Mouse (Mus musculus): ENCODE data around the gene Olfr571. TPM values are rescaled to one million over a fixed set of nuclear protein-coding genes. Genes with fewer than 3 reads are reported as not detected.

Gene Olfr571
- not detected for total RNA-seq (2018; cell fraction: chromatin; rRNA removed)
- not detected for total RNA-seq (2018; cell fraction: cytosol; rRNA removed)
- not detected for total RNA-seq (2018; cell fraction: nucleus; rRNA removed)
- not detected in 3 replicates for polyA plus RNA-seq (2018)

- WGBS (ENCODE audit: missing documents): 85% methylated on average over 4 of the region's 4 CpGs
- Histone ChIP-seq H3K79me2 (ENCODE audit: inconsistent target) (no peaks in the 10 kb centered on the region), H3K27ac (no peak within 1 kb of the TSS), H3K36me3 (ENCODE audit: inconsistent target) (no peaks in the 10 kb centered on the region), H3K4me3 (ENCODE audit: inconsistent target) (no peak within 1 kb of the TSS)
These were observed at the start of gene Olfr571 for GRCm38 (mm10) chr7:102917032-102917875. Gene Olfr571, minus strand, starts transcription at chr7:102917536.

DNA sequence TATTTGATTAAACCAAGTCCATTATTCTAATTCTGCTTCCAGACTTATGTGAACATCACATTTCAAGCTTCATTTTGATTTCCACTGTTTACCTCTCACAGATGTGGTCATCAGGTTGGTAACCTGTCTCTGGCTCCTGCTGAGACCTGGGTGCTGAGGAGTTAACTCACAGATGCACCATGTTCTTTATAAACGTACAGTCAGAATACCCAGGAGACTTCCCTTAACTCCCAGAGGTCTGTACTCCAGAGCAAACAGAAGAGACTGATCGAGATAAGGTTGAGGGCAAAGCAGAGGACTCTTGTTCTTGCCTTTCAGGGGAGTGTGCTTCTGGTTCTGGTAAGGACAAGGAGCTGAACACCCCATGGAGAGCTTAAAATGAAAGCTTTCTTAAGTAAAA is 45.0 kb upstream of the Olfr571 start, which contains the start of gene Olfr576:
Gene Olfr576 (plus strand): TSS at position 301 of the 400 bp plus-strand sequence.
- H3K27ac ChIP-seq: no peak within 1 kb of the TSS
- H3K4me3 ChIP-seq (ENCODE audit: inconsistent target): no peak within 1 kb of the TSS
- 57% methylated on average over 2 of the region's 2 CpGs for WGBS (ENCODE audit: missing documents)
- H3K36me3 ChIP-seq (ENCODE audit: inconsistent target): no peaks in the 10 kb centered on the region
- no peaks in the 10 kb centered on the region for H3K79me2 ChIP-seq (ENCODE audit: inconsistent target)

- H3K27ac ChIP-seq: no peak within 1 kb of the TSS
- WGBS (ENCODE audit: missing documents): 67% methylated on average over 1 of the region's 1 CpGs
- no peaks in the 10 kb centered on the region for H3K79me2 ChIP-seq (ENCODE audit: inconsistent target)
- H3K36me3 ChIP-seq (ENCODE audit: inconsistent target): no peaks in the 10 kb centered on the region
- H3K4me3 ChIP-seq (ENCODE audit: inconsistent target): no peak within 1 kb of the TSS
These were observed 41.3 kb upstream of the Olfr571 start, which contains the start of gene Olfr575 for GRCm38 (mm10) chr7:102958593-102958992. Gene Olfr575, minus strand, starts transcription at chr7:102958775.

GRCm38 (mm10) chr7:102958137-102958536 is 40.8 kb upstream of the Olfr571 start:
- Histone ChIP-seq H3K27ac (no peak overlapping the region), H3K79me2 (ENCODE audit: inconsistent target) (no peaks in the 10 kb centered on the region), H3K4me3 (ENCODE audit: inconsistent target) (no peak overlapping the region), H3K36me3 (ENCODE audit: inconsistent target) (no peaks in the 10 kb centered on the region)
- WGBS (ENCODE audit: missing documents): 84% methylated on average over 3 of the region's 3 CpGs

DNA sequence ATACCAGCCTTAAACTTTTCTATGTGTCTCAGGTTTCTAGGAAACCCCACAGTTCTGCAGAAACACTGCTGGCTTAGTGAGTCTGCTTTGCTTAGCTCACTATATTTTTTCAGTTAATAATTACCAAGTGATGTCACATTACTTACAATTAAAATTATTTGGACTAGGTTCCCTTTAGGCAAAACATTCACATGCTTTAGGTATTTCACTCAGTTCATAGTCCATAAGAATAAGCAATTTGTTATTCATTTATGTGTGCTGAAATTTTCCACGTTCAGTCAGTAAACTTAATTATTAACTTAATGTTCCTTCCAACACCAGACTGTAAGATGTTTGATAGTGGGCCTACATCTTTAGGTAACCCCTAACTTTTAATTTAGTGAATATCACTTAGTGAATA is 33.4 kb upstream of the Olfr571 start:
- Histone ChIP-seq H3K79me2 (ENCODE audit: inconsistent target) (no peaks in the 10 kb centered on the region), H3K36me3 (ENCODE audit: inconsistent target) (no peaks in the 10 kb centered on the region), H3K27ac (no peak overlapping the region), H3K4me3 (ENCODE audit: inconsistent target) (no peak overlapping the region)
- WGBS (ENCODE audit: missing documents): 100% methylated on average over 1 of the region's 1 CpGs

GRCm38 (mm10) chr7:102948167-102948566 is 30.8 kb upstream of the Olfr571 start, which contains the start of gene Olfr574:
Gene Olfr574, plus strand, starts transcription at chr7:102948467.
- no peak within 1 kb of the TSS for H3K27ac ChIP-seq
- no peaks in the 10 kb centered on the region for H3K79me2 ChIP-seq (ENCODE audit: inconsistent target)
- H3K36me3 ChIP-seq (ENCODE audit: inconsistent target): no peaks in the 10 kb centered on the region
- H3K4me3 ChIP-seq (ENCODE audit: inconsistent target): no peak within 1 kb of the TSS
- WGBS (ENCODE audit: missing documents): 100% methylated on average over 1 of the region's 1 CpGs

DNA sequence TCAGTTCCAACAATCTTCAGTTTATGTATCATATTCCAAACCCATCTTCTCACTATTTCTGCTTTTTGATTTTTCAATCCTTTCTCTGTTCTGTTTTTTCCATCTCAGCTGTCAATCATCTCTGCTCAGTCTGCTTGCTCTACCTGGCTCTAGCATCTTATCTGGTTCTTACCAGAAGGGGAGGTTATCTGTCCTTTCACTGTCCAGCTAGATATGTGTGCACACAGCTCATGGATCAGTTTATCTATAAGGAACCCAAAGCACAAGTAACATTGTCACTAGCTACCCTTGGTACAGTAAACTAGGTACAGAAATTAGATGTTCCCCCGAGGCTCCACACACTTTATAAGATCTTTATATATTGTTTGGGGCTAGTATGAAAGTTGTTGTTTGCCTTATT is 26.1 kb upstream of the Olfr571 start:
- H3K36me3 ChIP-seq (ENCODE audit: inconsistent target): no peaks in the 10 kb centered on the region
- WGBS (ENCODE audit: missing documents): 100% methylated on average over 1 of the region's 1 CpGs
- H3K27ac ChIP-seq: no peak overlapping the region

DNA sequence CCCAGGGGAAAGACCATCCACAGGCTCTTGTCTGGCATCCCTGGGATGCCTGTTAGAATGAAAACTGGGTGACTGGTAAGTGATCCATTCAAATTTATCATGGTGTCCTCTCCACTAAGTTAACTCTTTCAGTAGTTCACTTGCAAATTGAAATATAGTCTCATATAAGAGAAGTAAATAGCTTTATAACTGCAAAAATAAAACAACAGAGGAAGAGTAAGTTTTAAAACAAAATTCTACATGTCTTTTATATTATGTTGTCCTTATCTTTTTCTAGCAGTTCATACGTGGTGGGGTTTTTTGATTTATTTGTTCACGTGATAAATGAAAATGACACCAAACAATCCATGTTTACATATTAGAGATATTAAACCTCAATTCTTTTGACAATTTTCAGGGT is 25.1 kb upstream of the Olfr571 start, which contains the start of gene Olfr573-ps1:
Gene Olfr573-ps1 (minus strand): TSS at position 101 of the 400 bp plus-strand sequence.
- Histone ChIP-seq H3K27ac (no peak within 1 kb of the TSS), H3K79me2 (ENCODE audit: inconsistent target) (no peaks in the 10 kb centered on the region), H3K4me3 (ENCODE audit: inconsistent target) (no peak within 1 kb of the TSS), H3K36me3 (ENCODE audit: inconsistent target) (no peaks in the 10 kb centered on the region)
- WGBS (ENCODE audit: missing documents): 100% methylated on average over 2 of the region's 2 CpGs

More for the DNA sequence above, 26.1 kb upstream of the Olfr571 start:
- no peak overlapping the region for H3K4me3 ChIP-seq (ENCODE audit: inconsistent target)
- H3K79me2 ChIP-seq (ENCODE audit: inconsistent target): no peaks in the 10 kb centered on the region

DNA sequence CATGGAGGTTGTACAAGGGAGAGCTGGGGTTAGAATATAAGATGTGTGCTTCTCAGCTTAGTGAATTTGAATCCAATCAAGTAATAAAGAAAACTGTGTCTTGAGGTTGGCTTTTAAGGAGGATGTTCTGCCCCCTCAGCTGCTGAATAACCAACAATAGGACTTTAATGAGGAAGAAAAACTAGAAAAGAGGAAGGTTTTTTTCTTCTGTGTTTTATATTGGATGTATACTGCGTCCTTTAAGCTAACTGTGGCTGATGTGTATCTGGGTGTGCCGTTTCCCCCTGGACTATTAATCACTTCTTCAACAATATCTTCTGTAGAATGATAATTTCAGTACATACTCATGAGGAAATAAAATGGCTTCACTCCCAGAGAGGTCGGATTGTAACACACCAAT is 9.8 kb upstream of the Olfr571 start:
- no peaks in the 10 kb centered on the region for H3K36me3 ChIP-seq (ENCODE audit: inconsistent target)
- no peak overlapping the region for H3K4me3 ChIP-seq (ENCODE audit: inconsistent target)
- H3K79me2 ChIP-seq (ENCODE audit: inconsistent target): no peaks in the 10 kb centered on the region
- H3K27ac ChIP-seq: no peak overlapping the region
- 20% methylated on average over 3 of the region's 3 CpGs for WGBS (ENCODE audit: missing documents)

DNA sequence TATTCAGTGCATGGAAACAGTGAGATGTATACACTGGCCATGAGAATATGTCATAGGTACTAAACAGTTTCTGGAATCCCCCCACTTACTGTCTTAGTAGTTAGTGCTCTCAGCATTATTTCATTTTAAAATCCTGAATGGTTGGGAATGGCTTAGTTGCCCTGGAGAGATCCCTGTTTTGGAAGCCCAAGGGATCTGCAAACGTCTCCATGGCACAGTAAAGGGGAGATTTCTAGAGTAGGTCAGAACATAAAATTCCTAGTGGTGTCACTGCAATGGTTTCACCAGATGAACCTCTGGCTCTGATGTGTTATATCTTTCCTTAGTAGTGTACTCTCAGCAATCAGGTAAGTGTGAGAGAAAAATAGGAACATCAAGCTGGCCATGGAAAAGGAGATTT is 6.8 kb upstream of the Olfr571 start, which contains the start of gene Olfr572:
Gene Olfr572 (plus strand): TSS at position 301 of the 400 bp plus-strand sequence.
- H3K27ac ChIP-seq: no peak within 1 kb of the TSS
- H3K36me3 ChIP-seq (ENCODE audit: inconsistent target): no peaks in the 10 kb centered on the region
- H3K79me2 ChIP-seq (ENCODE audit: inconsistent target): no peaks in the 10 kb centered on the region
- H3K4me3 ChIP-seq (ENCODE audit: inconsistent target): no peak within 1 kb of the TSS
- 89% methylated on average over 1 of the region's 1 CpGs for WGBS (ENCODE audit: missing documents)

DNA sequence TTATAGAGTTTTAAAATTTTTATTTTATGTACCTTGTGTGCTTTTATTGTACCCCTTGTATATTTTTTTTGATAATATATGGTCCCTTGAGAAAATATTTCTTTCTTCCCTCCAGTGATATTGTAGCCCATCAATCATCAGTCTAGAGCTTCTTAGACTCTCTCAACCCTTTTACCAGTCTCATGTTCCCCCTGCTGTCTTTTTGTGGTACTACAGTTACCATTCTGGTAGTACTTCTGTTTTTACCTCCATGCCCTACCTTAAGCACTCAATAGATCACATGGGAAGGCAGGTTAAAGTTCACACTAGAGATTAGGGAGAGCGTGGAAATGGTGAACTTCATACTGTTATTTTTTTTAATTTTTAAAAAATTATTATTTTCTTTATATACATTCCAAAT is 2.3 kb upstream of the Olfr571 start:
- no peak overlapping the region for H3K4me3 ChIP-seq (ENCODE audit: inconsistent target)
- WGBS (ENCODE audit: missing documents): 0% methylated on average over 1 of the region's 1 CpGs
- no peaks in the 10 kb centered on the region for H3K79me2 ChIP-seq (ENCODE audit: inconsistent target)
- no peak overlapping the region for H3K27ac ChIP-seq
- no peaks in the 10 kb centered on the region for H3K36me3 ChIP-seq (ENCODE audit: inconsistent target)

GRCm38 (mm10) chr7:102916405-102916804 is 931 bp downstream of the Olfr571 start:
- Histone ChIP-seq H3K4me3 (ENCODE audit: inconsistent target) (no peak overlapping the region), H3K36me3 (ENCODE audit: inconsistent target) (no peaks in the 10 kb centered on the region), H3K79me2 (ENCODE audit: inconsistent target) (no peaks in the 10 kb centered on the region), H3K27ac (no peak overlapping the region)
- WGBS (ENCODE audit: missing documents): 86% methylated on average over 5 of the region's 5 CpGs

DNA sequence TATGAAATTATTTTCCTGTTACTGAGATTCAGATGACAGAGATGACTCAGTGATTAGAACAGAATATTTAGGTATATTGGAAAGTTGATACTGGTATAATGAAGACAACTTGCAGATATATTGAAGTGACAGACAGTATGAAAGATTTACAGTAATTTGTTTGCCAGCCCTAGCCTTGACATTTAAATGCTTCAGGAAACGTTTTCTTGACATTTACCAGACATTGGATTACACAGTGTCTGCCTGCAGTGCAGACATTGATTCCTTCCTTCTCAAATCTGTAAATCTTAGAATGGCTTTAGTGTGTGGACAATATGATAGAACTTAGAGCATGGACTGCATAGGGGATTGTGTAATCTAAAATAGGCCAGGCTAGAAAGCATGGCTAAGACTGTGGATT is 2.1 kb downstream of the Olfr571 start:
- Histone ChIP-seq H3K79me2 (ENCODE audit: inconsistent target) (no peaks in the 10 kb centered on the region), H3K27ac (no peak overlapping the region), H3K36me3 (ENCODE audit: inconsistent target) (no peaks in the 10 kb centered on the region), H3K4me3 (ENCODE audit: inconsistent target) (no peak overlapping the region)
- WGBS (ENCODE audit: missing documents): 36% methylated on average over 1 of the region's 1 CpGs

GRCm38 (mm10) chr7:102890782-102891181 is 26.6 kb downstream of the Olfr571 start, which contains the start of gene Olfr569:
Gene Olfr569, minus strand, starts transcription at chr7:102890882.
- no peak within 1 kb of the TSS for H3K27ac ChIP-seq
- no peaks in the 10 kb centered on the region for H3K36me3 ChIP-seq (ENCODE audit: inconsistent target)
- no peaks in the 10 kb centered on the region for H3K79me2 ChIP-seq (ENCODE audit: inconsistent target)
- WGBS (ENCODE audit: missing documents): 85% methylated on average over 3 of the region's 3 CpGs
- no peak within 1 kb of the TSS for H3K4me3 ChIP-seq (ENCODE audit: inconsistent target)

DNA sequence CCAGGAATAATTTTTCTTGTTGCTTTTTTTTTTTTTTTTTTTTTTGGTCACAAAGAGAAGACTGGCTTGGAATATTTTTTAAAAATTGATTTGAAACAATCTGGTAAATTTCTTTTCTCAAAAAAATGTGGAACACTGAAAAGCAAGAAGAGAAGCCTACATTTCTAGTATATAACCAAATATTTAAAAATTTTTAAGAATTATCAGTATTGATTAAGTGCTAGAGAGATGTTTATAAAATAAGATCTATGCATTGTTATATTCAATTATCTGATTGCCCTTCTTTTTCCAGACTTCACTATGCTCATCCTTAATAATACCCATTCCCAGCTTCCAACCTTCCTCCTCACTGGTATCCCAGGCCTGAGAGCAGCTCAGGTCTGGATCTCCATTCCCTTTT is 40.5 kb downstream of the Olfr571 start, which contains the start of gene Olfr568:
Gene Olfr568 (plus strand): TSS at position 301 of the 400 bp plus-strand sequence.
- H3K79me2 ChIP-seq (ENCODE audit: inconsistent target): no peaks in the 10 kb centered on the region
- H3K36me3 ChIP-seq (ENCODE audit: inconsistent target): no peaks in the 10 kb centered on the region
- no peak within 1 kb of the TSS for H3K4me3 ChIP-seq (ENCODE audit: inconsistent target)
- H3K27ac ChIP-seq: no peak within 1 kb of the TSS

Measured in macrophage (primary cell).